Mouse (Mus musculus): ENCODE data around the gene Ccdc153.

Ccdc153 gene

DNA sequence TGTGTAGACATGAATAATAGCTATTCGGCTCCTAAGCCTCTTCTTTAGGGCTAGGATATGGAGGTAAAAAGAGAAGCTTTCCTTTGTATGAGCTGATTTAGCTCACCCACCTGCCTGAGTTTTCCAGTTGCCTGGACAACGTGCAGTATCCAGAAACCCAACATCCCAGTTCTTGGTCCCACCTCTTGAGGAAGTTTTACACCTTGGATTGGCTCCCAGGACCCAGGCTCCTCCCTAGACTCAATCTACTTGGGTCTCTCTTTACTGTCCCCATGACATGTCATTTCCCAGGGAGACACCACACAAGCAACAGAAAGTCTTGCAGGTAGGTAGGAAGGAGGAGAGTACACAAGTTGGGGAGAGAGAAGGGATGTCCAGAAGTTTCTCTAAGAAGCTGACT lies at the start of gene Ccdc153:
Gene Ccdc153, plus strand, starts transcription at position 278 of the 400 bp plus-strand sequence.
- no peak for DNase-seq (ENCODE audit: low read depth, low spot score)

DNA sequence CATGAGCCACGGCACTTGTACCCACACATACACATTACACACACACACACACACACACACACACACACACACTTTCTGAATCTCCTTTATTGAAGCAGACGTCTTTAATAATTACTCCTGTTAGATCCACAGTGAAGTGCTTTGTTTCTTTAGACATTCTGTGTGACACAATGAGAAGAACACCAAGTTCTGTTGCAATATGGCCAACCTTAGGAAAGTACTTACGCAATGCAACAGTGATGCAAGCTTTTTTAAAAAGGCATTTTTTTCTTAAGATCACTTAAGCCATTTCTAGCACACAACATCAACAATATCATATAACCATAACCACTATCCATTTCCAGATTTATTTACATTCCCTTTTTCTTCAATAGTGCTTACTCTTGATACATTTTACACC lies 49.3 kb upstream of the Ccdc153 start:
- DNase-seq (ENCODE audit: low read depth, low spot score): peak; percentile 16

- no peak for DNase-seq (ENCODE audit: low read depth, low spot score)
These were observed 48.2 kb upstream of the Ccdc153 start for GRCm38 (mm10) chr9:44192312-44192711.

- no peak for DNase-seq (ENCODE audit: low read depth, low spot score)
These were observed 47.7 kb upstream of the Ccdc153 start for GRCm38 (mm10) chr9:44192794-44193193.

DNA sequence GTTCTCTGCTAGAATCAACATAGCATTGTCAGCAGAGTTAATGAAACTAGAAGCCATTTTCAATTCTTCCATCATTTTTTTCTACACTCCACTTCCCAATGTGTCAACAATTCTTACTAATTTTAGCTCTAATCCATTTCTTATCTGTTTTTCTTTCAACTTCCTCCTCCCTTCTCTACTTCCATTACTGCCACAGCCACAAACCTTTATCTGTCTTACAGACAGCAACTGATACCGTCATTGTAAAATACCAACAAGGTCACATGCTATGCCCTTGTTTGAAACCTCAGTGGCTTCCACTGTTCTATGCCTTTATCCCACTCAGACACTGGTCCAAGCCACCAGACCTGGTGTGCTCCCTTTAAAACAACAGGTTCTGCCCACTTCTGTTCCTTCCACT lies 46.5 kb upstream of the Ccdc153 start:
- DNase-seq (ENCODE audit: low read depth, low spot score): no peak

DNA sequence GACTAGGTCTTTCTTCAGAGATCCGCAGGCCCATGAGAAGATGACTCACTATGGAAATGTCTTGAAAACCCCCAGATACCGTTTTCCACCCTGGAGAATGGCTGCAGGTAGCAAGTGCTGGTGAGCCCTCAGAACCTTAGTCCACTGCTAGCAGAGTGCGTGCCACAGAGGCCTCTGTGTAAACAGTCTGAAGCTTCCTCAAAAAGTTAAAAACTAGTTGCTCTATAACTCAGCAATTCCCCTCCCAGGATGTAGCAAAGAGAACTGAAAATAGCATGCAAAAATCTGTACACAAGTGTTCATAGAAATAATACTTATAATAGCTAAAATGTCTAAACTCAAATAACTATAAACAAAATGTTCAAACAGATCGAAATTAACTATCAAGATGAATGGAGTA lies 44.1 kb upstream of the Ccdc153 start:
- no peak for DNase-seq (ENCODE audit: low read depth, low spot score)

- DNase-seq (ENCODE audit: low read depth, low spot score): no peak
These were observed 41.3 kb upstream of the Ccdc153 start for GRCm38 (mm10) chr9:44199166-44199565.

DNA sequence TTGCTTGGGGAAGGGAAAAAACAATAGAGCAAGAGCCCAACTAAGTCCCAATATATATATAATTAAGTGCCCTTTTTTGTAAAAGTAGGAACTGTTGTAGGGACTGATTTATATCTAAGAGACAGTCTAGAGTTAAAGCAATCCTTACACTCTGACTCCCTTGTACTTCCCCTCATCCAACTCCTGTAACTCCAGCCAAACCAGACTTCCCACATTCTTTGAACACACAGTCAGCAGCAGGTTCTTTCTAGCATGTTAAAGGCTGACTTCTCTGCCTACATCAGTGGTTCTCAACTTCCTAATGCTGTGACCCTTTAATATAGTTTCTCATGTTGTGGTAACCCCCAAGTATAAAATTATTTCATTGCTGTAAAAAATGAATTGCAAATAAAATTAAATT lies 40.9 kb upstream of the Ccdc153 start:
- no peak for DNase-seq (ENCODE audit: low read depth, low spot score)

- no peak for DNase-seq (ENCODE audit: low read depth, low spot score)
These were observed 40.0 kb upstream of the Ccdc153 start for GRCm38 (mm10) chr9:44200458-44200857.

DNA sequence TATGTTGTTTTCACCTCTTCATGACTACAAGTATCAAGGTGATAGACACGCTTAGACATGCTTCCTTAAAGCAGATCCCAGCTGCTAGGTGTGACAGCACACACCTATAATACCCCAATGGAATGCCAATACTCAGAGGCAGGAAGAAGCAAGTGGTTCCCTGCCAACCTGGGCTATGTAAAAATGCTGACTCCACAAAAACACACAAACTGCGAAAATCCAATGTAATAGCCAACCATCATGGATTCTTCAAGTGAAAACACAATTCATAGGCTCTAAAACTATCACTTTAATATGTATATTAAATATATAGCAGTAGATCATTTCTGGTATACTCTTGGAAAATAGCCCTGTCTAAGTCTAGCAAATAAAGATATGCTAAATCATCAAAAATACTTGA lies 32.6 kb upstream of the Ccdc153 start:
- DNase-seq (ENCODE audit: low read depth, low spot score): no peak

GRCm38 (mm10) chr9:44209416-44209815 lies 31.1 kb upstream of the Ccdc153 start:
- no peak for DNase-seq (ENCODE audit: low read depth, low spot score)

DNA sequence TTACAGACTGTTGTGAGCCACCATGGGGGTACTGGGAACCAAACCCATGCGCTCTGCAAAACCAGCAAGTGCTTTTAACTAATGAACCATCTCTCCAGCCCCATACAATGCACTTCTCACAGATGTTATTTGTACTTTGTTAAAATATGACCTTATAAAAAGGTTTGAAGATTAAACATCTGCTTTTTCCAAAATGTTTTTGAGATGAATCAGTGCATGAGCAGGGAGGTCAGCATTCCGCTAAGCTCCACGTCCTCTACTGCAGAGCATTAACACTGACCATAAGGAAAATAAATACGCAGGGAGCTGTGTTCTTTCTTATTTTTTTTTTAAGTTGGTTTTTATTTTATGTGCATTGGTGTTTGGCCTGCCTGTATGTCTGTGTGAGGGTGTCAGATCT lies 28.1 kb upstream of the Ccdc153 start:
- no peak for DNase-seq (ENCODE audit: low read depth, low spot score)

DNA sequence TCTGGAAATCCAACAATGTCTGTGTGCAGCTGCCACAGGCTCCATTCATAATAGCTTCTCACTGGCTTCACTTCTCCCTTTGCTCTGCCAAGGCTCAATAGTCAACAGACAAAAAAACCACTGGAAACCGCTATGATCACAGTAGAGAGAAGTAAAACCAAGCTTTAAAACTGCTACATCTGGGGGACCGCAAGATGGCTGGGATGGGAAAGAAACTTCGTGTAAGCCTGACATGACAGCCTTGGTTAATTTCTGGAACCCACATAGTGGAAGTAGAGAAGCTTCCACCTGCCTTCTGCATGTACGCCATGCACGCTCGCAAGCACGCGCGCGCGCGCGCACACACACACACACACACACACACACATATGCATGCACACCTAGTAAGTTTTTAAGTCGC lies 26.9 kb upstream of the Ccdc153 start:
- DNase-seq (ENCODE audit: low read depth, low spot score): no peak

DNA sequence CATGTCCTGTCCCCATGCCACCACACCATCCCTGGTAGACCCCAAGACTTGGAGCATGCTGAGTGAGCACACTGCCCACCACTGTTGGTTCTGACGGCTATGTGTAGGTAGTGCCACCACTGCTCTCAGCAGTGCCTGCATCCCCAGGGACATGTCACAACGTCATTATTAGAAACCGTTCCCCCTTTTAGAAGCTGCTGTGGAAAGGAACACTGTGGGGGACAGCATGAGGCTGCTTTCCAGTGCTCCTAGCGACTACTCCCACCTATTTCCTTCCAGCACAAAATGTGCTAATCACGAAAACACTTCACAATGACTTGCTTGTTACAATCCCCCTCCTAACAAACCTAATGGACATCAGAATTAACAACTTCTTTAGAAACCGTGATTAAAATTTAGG lies 14.5 kb upstream of the Ccdc153 start:
- no peak for DNase-seq (ENCODE audit: low read depth, low spot score)

DNA sequence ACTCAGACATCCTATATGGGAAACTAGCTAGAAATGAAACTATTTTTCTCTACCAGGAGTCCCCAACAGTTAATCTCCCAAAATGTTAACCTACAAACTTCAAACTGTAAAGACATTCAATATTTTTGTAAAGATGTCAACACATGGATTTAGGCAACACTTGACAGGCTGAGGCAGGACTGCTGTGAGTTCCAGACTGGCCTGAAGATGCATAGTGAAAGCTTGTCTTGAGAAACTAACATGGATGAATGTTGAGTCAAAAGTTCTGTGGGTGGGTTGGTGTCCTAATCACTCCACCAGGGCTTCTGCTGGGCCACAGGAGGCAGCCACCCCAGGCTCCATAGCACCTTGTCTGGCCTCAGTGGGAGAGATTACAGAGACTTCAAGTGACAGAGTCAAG lies 8.9 kb upstream of the Ccdc153 start:
- no peak for DNase-seq (ENCODE audit: low read depth, low spot score)

DNA sequence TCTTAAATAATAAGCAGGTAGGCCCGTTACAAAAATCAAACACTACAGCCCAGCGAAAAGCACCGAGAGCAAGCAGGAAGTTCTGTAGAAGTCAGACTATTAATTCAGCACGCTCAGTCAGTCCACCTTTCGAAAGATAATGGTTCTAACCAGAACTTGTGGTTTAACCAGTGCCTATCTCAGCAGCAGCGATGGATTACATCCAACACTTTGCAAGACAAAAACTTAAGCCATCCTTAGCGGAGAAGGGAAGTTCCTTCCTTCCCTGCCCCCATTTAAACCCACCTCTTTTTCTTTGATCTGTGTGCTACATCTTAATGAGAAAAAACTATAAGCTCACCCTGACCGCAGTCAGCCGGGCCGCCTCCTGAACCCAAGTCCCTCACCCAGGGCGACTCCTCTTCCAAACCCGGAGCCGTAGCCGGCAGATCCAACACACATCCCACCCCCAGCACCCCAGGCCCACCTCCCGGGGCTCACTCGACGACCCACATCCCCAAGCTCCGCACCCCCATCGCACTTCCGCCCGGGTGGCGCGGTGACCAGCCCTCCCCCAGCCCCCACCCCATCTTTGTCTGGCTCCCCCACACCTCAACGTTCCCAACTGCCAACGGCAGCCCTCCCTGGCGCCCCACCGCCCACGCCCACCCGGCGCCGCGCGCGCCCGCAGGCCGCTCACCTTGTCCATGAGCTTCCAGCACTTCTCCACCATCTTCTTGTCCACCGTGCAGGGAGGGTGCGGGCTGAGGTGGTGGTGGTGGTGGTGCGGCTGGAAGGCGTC lies 7.3 kb upstream of the Ccdc153 start:
- peak; percentile 20 for DNase-seq (ENCODE audit: low read depth, low spot score)

- peak; percentile 96 for DNase-seq (ENCODE audit: low read depth, low spot score)
These were observed 6.5 kb upstream of the Ccdc153 start, which contains the start of gene Cbl for GRCm38 (mm10) chr9:44233802-44234478. TSS of gene Cbl (minus strand) at chr9:44234049.

DNA sequence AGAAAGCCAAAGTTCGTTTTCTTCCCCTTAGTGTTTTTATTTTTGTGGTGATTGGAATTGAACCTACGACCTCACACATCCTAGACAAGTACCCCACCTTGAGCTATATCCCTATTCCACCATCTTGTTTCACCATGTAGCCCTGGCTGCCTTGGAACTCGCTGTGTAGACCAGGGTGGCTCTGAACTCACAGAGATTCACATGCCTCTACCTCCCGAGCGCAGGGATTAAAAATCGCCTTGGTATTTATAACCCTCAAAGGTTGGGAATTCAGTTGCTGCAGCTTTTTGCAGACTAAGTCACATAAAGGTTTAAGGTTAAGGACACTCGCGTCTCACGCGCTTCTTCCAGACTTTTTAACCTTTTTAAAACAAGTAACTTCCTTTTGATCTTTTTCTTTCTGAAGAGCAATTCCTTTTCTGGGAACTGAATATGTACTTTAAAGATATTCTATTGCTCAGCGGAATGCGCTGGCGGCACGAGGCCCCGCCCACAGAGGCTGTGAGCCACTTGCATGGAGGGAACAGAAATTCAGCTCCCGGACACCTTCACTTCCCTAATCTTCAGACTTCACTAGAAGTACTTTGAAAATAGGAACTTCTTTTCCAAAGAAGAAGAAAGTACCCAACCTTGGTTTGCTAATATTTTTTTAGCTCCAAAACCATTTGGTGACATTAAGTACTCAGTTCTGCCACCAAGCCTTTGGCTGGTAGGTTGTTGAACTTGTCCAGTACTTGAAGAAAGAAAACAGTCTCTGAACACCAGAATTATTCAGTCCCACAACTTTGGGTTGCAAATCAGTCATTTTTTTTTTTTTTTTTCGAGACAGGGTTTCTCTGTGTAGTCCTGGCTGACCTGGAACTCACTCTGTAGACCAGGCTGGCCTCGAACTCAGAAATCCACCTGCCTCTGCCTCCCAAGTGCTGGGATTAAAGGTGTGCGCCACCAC lies 5.7 kb upstream of the Ccdc153 start:
- peak; percentile 52 for DNase-seq (ENCODE audit: low read depth, low spot score)

GRCm38 (mm10) chr9:44236601-44237000 lies 3.9 kb upstream of the Ccdc153 start:
- DNase-seq (ENCODE audit: low read depth, low spot score): no peak

- DNase-seq (ENCODE audit: low read depth, low spot score): no peak
These were observed 3.3 kb upstream of the Ccdc153 start for GRCm38 (mm10) chr9:44237128-44237527.

DNA sequence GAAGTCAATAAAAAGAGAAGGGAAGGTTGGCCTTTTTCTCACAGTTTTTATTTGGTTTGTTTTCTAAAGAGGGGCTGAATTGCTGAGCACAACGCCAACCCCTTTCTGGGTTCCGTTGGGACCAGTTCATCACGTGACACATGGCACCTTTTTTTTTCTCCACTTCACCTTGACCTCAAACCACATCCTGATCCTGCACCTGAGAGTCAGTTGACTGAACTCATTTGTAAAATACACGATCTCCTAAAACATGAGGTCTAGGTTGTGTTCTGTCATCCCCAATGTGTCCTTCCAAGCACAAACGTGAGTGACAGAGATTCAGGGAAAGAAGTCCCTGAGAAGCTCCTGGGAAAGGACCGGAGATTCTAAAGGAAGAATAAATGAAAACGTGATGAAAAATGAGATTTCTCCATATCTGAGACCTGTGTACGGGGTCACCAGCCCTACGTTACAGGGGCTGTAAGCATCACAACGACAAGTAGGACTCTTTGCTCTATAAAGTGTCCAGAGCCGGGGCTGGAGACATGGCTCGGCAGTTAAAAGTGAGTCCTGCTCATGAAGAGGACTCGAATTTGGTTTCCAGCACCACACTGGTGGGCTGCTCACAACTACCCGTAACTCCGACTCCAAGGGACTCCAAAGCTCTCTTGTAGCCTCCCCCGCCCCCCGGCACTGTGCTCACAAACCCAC lies 1.8 kb upstream of the Ccdc153 start:
- no peak for DNase-seq (ENCODE audit: low read depth, low spot score)

Measured in skeletal muscle tissue, adult 2 months (tissue).